In genomic region chr14:60528520-60528919, GRCm38 (mm10) we compare ENCODE assay signal across 10 mouse cellular contexts.
A peak's percentile ranks its signal among the peaks of the same experiment; 100 is the strongest.
DNase-seq lines count a peak whose midpoint lies in the region; TF ChIP-seq lines count a peak whose summit lies in the region.
"Had no signal": no experiment of that assay in that cellular context is flagged by ENCODE, and none has a peak within 500 bp of the region (broad histone marks: within the 10 kb centered on the region; RNA-seq: fewer than 3 reads in every experiment).

No protein-coding gene starts in this region.

- TF ChIP-seq CTCF in MEL (IDR thresholded peaks at IDR 0.05 in 2 of 3, conservative IDR thresholded peaks at IDR 0.05 in 1 of 3; ENCODE audit: control insufficient read depth in 1 of 3, insufficient read depth in 1 of 3, low read depth in 2 of 3, low read length in 3 of 3, poor library complexity in 1 of 3, severe bottlenecking in 1 of 3): no peak

- no peak for TF ChIP-seq POLR2A in MEL (IDR thresholded peaks at IDR 0.05; ENCODE audit: control insufficient read depth in 1 of 2, insufficient read depth in 1 of 2, low read depth in 1 of 2, low read length in 2 of 2, poor library complexity in 1 of 2)

- WGBS in midbrain, embryonic 10.5 days: 89% methylated on average over 7 of the region's 7 CpGs

- H3K36me3 ChIP-seq in MEL (ENCODE audit: control insufficient read depth in 1 of 2, insufficient read depth in 2 of 2, low read length in 2 of 2): peaks cover 0 to 3% of the 10 kb centered on the region in 2 experiments; a peak in 2 of 4 replicates
- peaks cover 6% of the 10 kb centered on the region; the same call in 1 of the 2 replicates for H3K36me3 ChIP-seq in midbrain, embryonic 10.5 days
- H3K36me3 ChIP-seq: embryonic facial prominence, embryonic 10.5 days; embryonic facial prominence, embryonic 12.5 days; G1E had no signal

- DNase-seq in heart, adult 11 months: peak; percentile 64
- DNase-seq in heart, adult 18-20 months: no peak
- peak; percentile 58 for DNase-seq in MEL (ENCODE audit: low read depth, low spot score)
- DNase-seq in midbrain, embryonic 10.5 days (ENCODE audit: low spot score): no peak
- no peak for DNase-seq in natural killer cell, adult 2 months (ENCODE audit: low spot score in 2 of 2)

- H3K4me1 ChIP-seq in MEL (ENCODE audit: control insufficient read depth in 1 of 2, insufficient read depth in 2 of 2, low read length in 2 of 2): peaks cover 0 to 8% of the 10 kb centered on the region in 2 experiments; a peak in 3 of 4 replicates
- peaks cover 38% of the 10 kb centered on the region for H3K4me1 ChIP-seq in midbrain, embryonic 10.5 days

- no peaks in the 10 kb centered on the region for H3K27me3 ChIP-seq in MEL (ENCODE audit: control insufficient read depth in 1 of 2, insufficient read depth in 2 of 2, low read length in 2 of 2)
- no peaks in the 10 kb centered on the region for H3K27me3 ChIP-seq in midbrain, embryonic 10.5 days (ENCODE audit: low read depth, poor library complexity, severe bottlenecking)
- H3K27me3 ChIP-seq: CH12.LX; embryonic facial prominence, embryonic 12.5 days had no signal

- peak; percentile 47 to 77 for TF ChIP-seq EP300 in MEL (IDR thresholded peaks at IDR 0.05; ENCODE audit: low read depth in 1 of 2, low read length in 2 of 2)

- H3K9ac ChIP-seq in MEL (ENCODE audit: control insufficient read depth, low read depth, low read length, poor library complexity, severe bottlenecking): 0 out of 2 replicates have a peak overlapping the region, but pooled peaks have one; percentile 30
- H3K9ac ChIP-seq: embryonic facial prominence, embryonic 12.5 days; forebrain, postnatal 0 days had no signal

- H3K27ac ChIP-seq in MEL (ENCODE audit: control insufficient read depth, low read depth, low read length): peak overlapping the region; percentile 85
- no peak overlapping the region for H3K27ac ChIP-seq in midbrain, embryonic 10.5 days (replicated peaks)
- H3K27ac ChIP-seq: embryonic facial prominence, embryonic 10.5 days; embryonic facial prominence, embryonic 12.5 days had no signal

- H3K9me3 ChIP-seq in MEL (replicated peaks; ENCODE audit: insufficient read depth, low read length): no peaks in the 10 kb centered on the region
- H3K9me3 ChIP-seq in midbrain, embryonic 10.5 days (replicated peaks): no peaks in the 10 kb centered on the region
- H3K9me3 ChIP-seq: embryonic facial prominence, embryonic 12.5 days; G1E had no signal

- H3K79me2 ChIP-seq in MEL (ENCODE audit: control insufficient read depth, insufficient read depth, low read length, poor library complexity): no peaks in the 10 kb centered on the region

- H3K4me3 ChIP-seq in MEL (ENCODE audit: control insufficient read depth in 1 of 2, insufficient read depth in 1 of 2, low read depth in 2 of 2, low read length in 2 of 2): peak overlapping the region; percentile 31 to 37; a peak in 3 of 4 replicates
- no peak overlapping the region for H3K4me3 ChIP-seq in midbrain, embryonic 10.5 days
- H3K4me3 ChIP-seq: embryonic facial prominence, embryonic 10.5 days; embryonic facial prominence, embryonic 12.5 days had no signal

- TF ChIP-seq RAD21 in MEL (IDR thresholded peaks at IDR 0.05; ENCODE audit: low read depth, low read length): no peak

TF ChIP-seq in MEL, 35 proteins besides CTCF, POLR2A, EP300 and RAD21:
- TF ChIP-seq MAX (IDR thresholded peaks at IDR 0.05; ENCODE audit: low read length): no peak
- TF ChIP-seq ZNF384 (IDR thresholded peaks at IDR 0.05; ENCODE audit: low read depth, low read length): no peak
- TF ChIP-seq MYB (IDR thresholded peaks at IDR 0.05; ENCODE audit: low read depth, low read length): no peak
- TF ChIP-seq TBP (IDR thresholded peaks at IDR 0.05; ENCODE audit: low read depth, low read length): no peak
- TF ChIP-seq CHD2 (IDR thresholded peaks at IDR 0.05; ENCODE audit: low read length): no peak
- no peak for TF ChIP-seq HCFC1 (IDR thresholded peaks at IDR 0.05; ENCODE audit: low read depth, low read length)
- TF ChIP-seq MYC (IDR thresholded peaks at IDR 0.05; ENCODE audit: low read depth, low read length): 0 out of 2 replicates have a peak, but pooled peaks have one; percentile 21
- no peak for TF ChIP-seq ZC3H11A (IDR thresholded peaks at IDR 0.05; ENCODE audit: low read depth, low read length)
- TF ChIP-seq JUND (IDR thresholded peaks at IDR 0.05; ENCODE audit: low read depth, low read length): no peak
- no peak for TF ChIP-seq GABPA (IDR thresholded peaks at IDR 0.05; ENCODE audit: low read depth, low read length)
- TF ChIP-seq E2F4 (IDR thresholded peaks at IDR 0.05; ENCODE audit: borderline replicate concordance, low read depth, low read length): no peak
- TF ChIP-seq TCF12 (IDR thresholded peaks at IDR 0.05; ENCODE audit: low read depth, low read length): 0 out of 2 replicates have a peak, but pooled peaks have one; percentile 18
- TF ChIP-seq NRF1 (IDR thresholded peaks at IDR 0.05; ENCODE audit: insufficient read depth, low read depth, low read length, poor library complexity, severe bottlenecking): no peak
- TF ChIP-seq NELFE (IDR thresholded peaks at IDR 0.05; ENCODE audit: low read depth, low read length): no peak
- no peak for TF ChIP-seq ZMIZ1 (IDR thresholded peaks at IDR 0.05; ENCODE audit: low read depth, low read length)
- TF ChIP-seq UBTF (IDR thresholded peaks at IDR 0.05; ENCODE audit: borderline replicate concordance, insufficient read depth, low read depth, low read length): no peak
- TF ChIP-seq RCOR1 (IDR thresholded peaks at IDR 0.05; ENCODE audit: low read depth, low read length): no peak
- 0 out of 2 replicates have a peak, but pooled peaks have one; percentile 35 for TF ChIP-seq ETS1 (IDR thresholded peaks at IDR 0.05; ENCODE audit: low read depth, low read length)
- TF ChIP-seq MAZ (IDR thresholded peaks at IDR 0.05; ENCODE audit: low read depth, low read length): no peak
- 0 out of 2 replicates have a peak, but pooled peaks have one; percentile 29 for TF ChIP-seq SIN3A (IDR thresholded peaks at IDR 0.05; ENCODE audit: low read length)
- no peak for TF ChIP-seq ZKSCAN1 (IDR thresholded peaks at IDR 0.05; ENCODE audit: low read depth, low read length)
- no peak for TF ChIP-seq TAL1 (IDR thresholded peaks at IDR 0.05; ENCODE audit: low read length)
- TF ChIP-seq USF2 (IDR thresholded peaks at IDR 0.05; ENCODE audit: borderline replicate concordance in 1 of 2, insufficient read depth in 1 of 2, low read depth in 1 of 2, low read length in 2 of 2): peak in 1 of 2 experiments; percentile 32; a peak in 1 of 4 replicates
- TF ChIP-seq USF1 (IDR thresholded peaks at IDR 0.05; ENCODE audit: low read depth, low read length): peak; percentile 81
- TF ChIP-seq POLR2AphosphoS5 (IDR thresholded peaks at IDR 0.05; ENCODE audit: borderline replicate concordance, low read depth, low read length): no peak
- no peak for TF ChIP-seq CHD1 (IDR thresholded peaks at IDR 0.05; ENCODE audit: low read depth, low read length)
- no peak for TF ChIP-seq SMC3 (IDR thresholded peaks at IDR 0.05; ENCODE audit: low read depth, low read length)
- TF ChIP-seq ELF1 (IDR thresholded peaks at IDR 0.05; ENCODE audit: low read depth, low read length): no peak
- TF ChIP-seq BHLHE40 (IDR thresholded peaks at IDR 0.05; ENCODE audit: borderline replicate concordance, low read depth, low read length): peak; percentile 94
- no peak for TF ChIP-seq MAFK (IDR thresholded peaks at IDR 0.05; ENCODE audit: borderline replicate concordance, low read depth, low read length)
- TF ChIP-seq POLR2AphosphoS2 (IDR thresholded peaks at IDR 0.05; ENCODE audit: low read length): no peak
- TF ChIP-seq KAT2A (conservative IDR thresholded peaks at IDR 0.05; ENCODE audit: low read depth, low read length): no peak
- no peak for TF ChIP-seq MXI1 (IDR thresholded peaks at IDR 0.05; ENCODE audit: low read depth, low read length)
- no peak for TF ChIP-seq MEF2A (IDR thresholded peaks at IDR 0.05; ENCODE audit: extremely low read depth, insufficient replicate concordance, low read depth, low read length, poor library complexity, severe bottlenecking)
- peak; percentile 86 for TF ChIP-seq GATA1 (IDR thresholded peaks at IDR 0.05; ENCODE audit: low read depth, low read length)

Comparison
In these comparisons a context has a peak if more than half of its experiments do, and no peak if none do; other contexts are left out.
1. DNase-seq: peak in heart, adult 11 months (single experiment) and MEL (single experiment); none in heart, adult 18-20 months (0 of 2), midbrain, embryonic 10.5 days (single experiment) and natural killer cell, adult 2 months (0 of 2).